Comparison of ENCODE assay signal across 15 mouse cellular contexts in genomic region chr3:81386931-81387330, GRCm38 (mm10).
DNase-seq lines count a peak whose midpoint lies in the region; ATAC-seq and TF ChIP-seq lines count a peak whose summit lies in the region.
"Had no signal": no experiment of that assay in that cellular context is flagged by ENCODE, and none has a peak within 500 bp of the region (broad histone marks: within the 10 kb centered on the region; RNA-seq: fewer than 3 reads in every experiment).

No protein-coding gene starts in this region.

- no peaks in the 10 kb centered on the region for H3K36me3 ChIP-seq in embryonic facial prominence, embryonic 13.5 days
- no peaks in the 10 kb centered on the region for H3K36me3 ChIP-seq in kidney, postnatal 0 days (ENCODE audit: insufficient read depth, low read length)
- no peaks in the 10 kb centered on the region for H3K36me3 ChIP-seq in intestine, embryonic 15.5 days
- H3K36me3 ChIP-seq in midbrain, embryonic 13.5 days = no peaks in the 10 kb centered on the region
- H3K36me3 ChIP-seq: forebrain, embryonic 12.5 days; G1E; heart, embryonic 12.5 days had no signal

- TF ChIP-seq CTCF in kidney, postnatal 0 days (IDR thresholded peaks at IDR 0.05; ENCODE audit: low read depth) = no peak
- no peak for TF ChIP-seq CTCF in layer of hippocampus, adult 2 months (conservative IDR thresholded peaks at IDR 0.05)

- H3K9ac ChIP-seq in embryonic facial prominence, embryonic 13.5 days = no peak overlapping the region
- H3K9ac ChIP-seq in kidney, postnatal 0 days (ENCODE audit: low read depth, low read length) = no peak overlapping the region
- no peak overlapping the region for H3K9ac ChIP-seq in intestine, embryonic 15.5 days
- H3K9ac ChIP-seq in midbrain, embryonic 13.5 days (replicated peaks) = no peak overlapping the region
- H3K9ac ChIP-seq: forebrain, embryonic 12.5 days; heart, embryonic 12.5 days had no signal

- H3K4me2 ChIP-seq in embryonic facial prominence, embryonic 13.5 days = peak overlapping the region; percentile 38
- peak overlapping the region; percentile 46 for H3K4me2 ChIP-seq in kidney, postnatal 0 days (ENCODE audit: low read length)
- no peak overlapping the region for H3K4me2 ChIP-seq in intestine, embryonic 15.5 days (replicated peaks)
- H3K4me2 ChIP-seq in midbrain, embryonic 13.5 days (replicated peaks) = no peak overlapping the region
- H3K4me2 ChIP-seq: forebrain, embryonic 12.5 days; heart, embryonic 12.5 days had no signal

- no peaks in the 10 kb centered on the region for H3K4me1 ChIP-seq in embryonic facial prominence, embryonic 13.5 days
- peaks cover 2% of the 10 kb centered on the region; the same call in 1 of the 2 replicates for H3K4me1 ChIP-seq in kidney, postnatal 0 days (replicated peaks; ENCODE audit: insufficient read depth, low read length)
- no peaks in the 10 kb centered on the region for H3K4me1 ChIP-seq in intestine, embryonic 15.5 days (replicated peaks)
- no peaks in the 10 kb centered on the region for H3K4me1 ChIP-seq in midbrain, embryonic 13.5 days (replicated peaks)
- H3K4me1 ChIP-seq: forebrain, embryonic 12.5 days; heart, embryonic 12.5 days had no signal

- DNase-seq in gastrocnemius, postnatal 14 days = peak; percentile 4
- DNase-seq in gastrocnemius, postnatal 25 days = no peak
- peak; percentile 8 for DNase-seq in NIH3T3 (ENCODE audit: low read depth)
- DNase-seq in kidney, postnatal 0 days (ENCODE audit: low spot score) = peak; percentile 70
- DNase-seq in layer of hippocampus, adult 2 months (ENCODE audit: low spot score in 2 of 2) = no peak
- DNase-seq: cerebellum, postnatal 10 days; heart, postnatal 36 days had no signal

- no peak for ATAC-seq in embryonic facial prominence, embryonic 13.5 days (ENCODE audit: insufficient number of reproducible peaks, insufficient read depth, low FRiP score, low TSS enrichment, low read depth)
- peak; percentile 59; the same call in 1 of the 2 replicates for ATAC-seq in kidney, postnatal 0 days (replicated peaks; ENCODE audit: low FRiP score, low read depth)
- no peak for ATAC-seq in intestine, embryonic 15.5 days
- no peak for ATAC-seq in midbrain, embryonic 13.5 days
- ATAC-seq: hindbrain, postnatal 0 days; midbrain, embryonic 16.5 days had no signal

- WGBS in embryonic facial prominence, embryonic 13.5 days = 32% methylated on average over 14 of the region's 14 CpGs
- WGBS in kidney, postnatal 0 days = 10% methylated on average over 14 of the region's 14 CpGs
- 54% methylated on average over 14 of the region's 14 CpGs for WGBS in intestine, embryonic 15.5 days
- WGBS in midbrain, embryonic 13.5 days = 91% methylated on average over 14 of the region's 14 CpGs

- H3K27ac ChIP-seq in embryonic facial prominence, embryonic 13.5 days = no peak overlapping the region
- no peak overlapping the region for H3K27ac ChIP-seq in kidney, postnatal 0 days
- no peak overlapping the region for H3K27ac ChIP-seq in intestine, embryonic 15.5 days
- no peak overlapping the region for H3K27ac ChIP-seq in midbrain, embryonic 13.5 days
- no peak overlapping the region for H3K27ac ChIP-seq in layer of hippocampus, adult 2 months
- H3K27ac ChIP-seq: forebrain, embryonic 12.5 days; hindbrain, postnatal 0 days had no signal

- no peak overlapping the region for H3K4me3 ChIP-seq in embryonic facial prominence, embryonic 13.5 days
- H3K4me3 ChIP-seq in kidney, postnatal 0 days (replicated peaks; ENCODE audit: low read depth, low read length) = peak overlapping the region; percentile 17; the same call in 1 of the 2 replicates
- no peak overlapping the region for H3K4me3 ChIP-seq in intestine, embryonic 15.5 days (replicated peaks)
- no peak overlapping the region for H3K4me3 ChIP-seq in midbrain, embryonic 13.5 days (replicated peaks)
- H3K4me3 ChIP-seq in layer of hippocampus, adult 2 months = no peak overlapping the region
- H3K4me3 ChIP-seq: forebrain, embryonic 12.5 days; heart, embryonic 12.5 days had no signal

- no peaks in the 10 kb centered on the region for H3K9me3 ChIP-seq in embryonic facial prominence, embryonic 13.5 days
- H3K9me3 ChIP-seq in kidney, postnatal 0 days (replicated peaks; ENCODE audit: low read length) = no peaks in the 10 kb centered on the region
- no peaks in the 10 kb centered on the region for H3K9me3 ChIP-seq in intestine, embryonic 15.5 days
- H3K9me3 ChIP-seq in midbrain, embryonic 13.5 days = no peaks in the 10 kb centered on the region
- H3K9me3 ChIP-seq: forebrain, embryonic 12.5 days; heart, embryonic 12.5 days had no signal

- no peaks in the 10 kb centered on the region for H3K27me3 ChIP-seq in embryonic facial prominence, embryonic 13.5 days
- no peaks in the 10 kb centered on the region for H3K27me3 ChIP-seq in kidney, postnatal 0 days (ENCODE audit: insufficient read depth, low read length)
- no peaks in the 10 kb centered on the region for H3K27me3 ChIP-seq in intestine, embryonic 15.5 days (replicated peaks)
- H3K27me3 ChIP-seq in midbrain, embryonic 13.5 days = no peaks in the 10 kb centered on the region
- H3K27me3 ChIP-seq: forebrain, embryonic 12.5 days; heart, embryonic 12.5 days had no signal

- intact Hi-C loops in gastrocnemius, postnatal 14 days (cut with DNase I; ENCODE audit: low total_unique reads) = no loop called here

Comparison
In these comparisons a context has a peak if more than half of its experiments do, and no peak if none do; other contexts are left out.
1. DNase-seq: peak in gastrocnemius, postnatal 14 days (single experiment), NIH3T3 (single experiment) and kidney, postnatal 0 days (single experiment); none in gastrocnemius, postnatal 25 days (single experiment) and layer of hippocampus, adult 2 months (0 of 2).
2. H3K4me2 ChIP-seq: peak in embryonic facial prominence, embryonic 13.5 days (single experiment) and kidney, postnatal 0 days (single experiment); none in intestine, embryonic 15.5 days (single experiment) and midbrain, embryonic 13.5 days (single experiment).